Mouse (Mus musculus) myocyte (in vitro differentiated cells): Measurements from ENCODE around the gene Tnpo2. TPM values are rescaled to one million over a fixed set of nuclear protein-coding genes. Genes with fewer than 3 reads are reported as not detected.

ENCODE experiments used
- H3K27me3 ChIP-seq: one replicate; pipeline ENCODE4 v1.6.1; 2011; ENCODE audit not compliant: control insufficient read depth, insufficient read depth, insufficient read length
- H3K36me3 ChIP-seq: one replicate; pipeline ENCODE4 v1.6.1; 2011; ENCODE audit not compliant: control insufficient read depth, insufficient read depth
- H3K4me2 ChIP-seq: one replicate; pipeline ENCODE4 v1.6.1; 2011; ENCODE audit warnings: low read depth, control low read depth
- H3K4me3 ChIP-seq: one replicate; pipeline ENCODE4 v1.5.1; 2011; ENCODE audit warnings: mild to moderate bottlenecking, control low read depth, moderate library complexity
- H3K79me2 ChIP-seq: one replicate; pipeline ENCODE4 v1.6.1; 2011; ENCODE audit not compliant: control insufficient read depth, insufficient read depth
- H3ac ChIP-seq: one replicate; pipeline ENCODE4 v1.6.1; 2011; ENCODE audit not compliant: control insufficient read depth, insufficient read length
- CEBPB ChIP-seq: IDR thresholded peaks from 2 replicates; pipeline ENCODE4 v1.6.1; 2011; ENCODE audit warnings: mild to moderate bottlenecking, moderate library complexity; ENCODE audit not compliant: poor library complexity, insufficient read depth, severe bottlenecking
- E2F4 ChIP-seq: IDR thresholded peaks from one replicate; pipeline ENCODE4 v1.6.1; 2011; ENCODE audit warnings: mild to moderate bottlenecking, control low read depth, moderate library complexity; ENCODE audit not compliant: insufficient read depth
- MAX ChIP-seq: IDR thresholded peaks from one replicate; pipeline ENCODE4 v1.6.1; 2011; ENCODE audit warnings: low read depth, mild to moderate bottlenecking, control low read depth
- MYOD1 ChIP-seq, 3 experiments: IDR thresholded peaks; one replicate each; pipeline ENCODE4 v1.6.1; 2011; ENCODE audit warnings: control low read depth in 2 of 3, low read depth in 2 of 3, mild to moderate bottlenecking in 2 of 3, moderate library complexity in 1 of 3; ENCODE audit not compliant: insufficient read length in 2 of 3, control insufficient read depth in 1 of 3
- MYOG ChIP-seq, 3 experiments: IDR thresholded peaks; one replicate each; pipeline ENCODE4 v1.6.1; 2011; ENCODE audit warnings: control low read depth in 2 of 3, low read depth in 2 of 3, mild to moderate bottlenecking in 2 of 3; ENCODE audit not compliant: insufficient read length in 2 of 3, control insufficient read depth in 1 of 3, insufficient read depth in 1 of 3
- POLR2A ChIP-seq: IDR thresholded peaks from one replicate; pipeline ENCODE4 v1.6.1; 2011; ENCODE audit warnings: low read depth, mild to moderate bottlenecking, control low read depth, moderate library complexity; ENCODE audit not compliant: insufficient read length
- POLR2AphosphoS2 ChIP-seq: IDR thresholded peaks from one replicate; pipeline ENCODE4 v1.6.1; 2011; ENCODE audit warnings: low read depth, control low read depth; ENCODE audit not compliant: insufficient read length
- REST ChIP-seq: IDR thresholded peaks from one replicate; pipeline ENCODE4 v1.6.1; 2011; ENCODE audit warnings: mild to moderate bottlenecking, control low read depth, moderate library complexity; ENCODE audit not compliant: insufficient read depth, insufficient read length
- SRF ChIP-seq: IDR thresholded peaks from one replicate; pipeline ENCODE4 v1.6.1; 2011; ENCODE audit warnings: low read depth; ENCODE audit not compliant: control insufficient read depth, insufficient read length
- TCF12 ChIP-seq: IDR thresholded peaks from one replicate; pipeline ENCODE4 v1.6.1; 2011; ENCODE audit warnings: mild to moderate bottlenecking, control low read depth; ENCODE audit not compliant: poor library complexity, insufficient read depth, severe bottlenecking
- TCF3 ChIP-seq: IDR thresholded peaks from one replicate; pipeline ENCODE4 v1.6.1; 2011; ENCODE audit warnings: low read depth, control low read depth; ENCODE audit not compliant: insufficient read length
- USF1 ChIP-seq: IDR thresholded peaks from one replicate; pipeline ENCODE4 v1.6.1; 2011; ENCODE audit warnings: low read depth, mild to moderate bottlenecking, control low read depth, moderate library complexity
- polyA plus RNA-seq: library from polyadenylated mRNA; unstranded; fragments of >200 nt; fragmentation: generic; extraction: Trizol; gene quantifications from one replicate; pipeline ENCODE4 v1.2.1, GENCODE M21; 2012; ENCODE audit warnings: missing spikeins

The Tnpo2 gene
- polyA plus RNA-seq, 1 experiment, result 46.3 TPM

GRCm38 (mm10) chr8:85037681-85038531 lies 1.2 kb downstream of the Tnpo2 start:
- Histone ChIP-seq H3K4me2 (peak overlapping the region; percentile 70), H3ac (peak overlapping the region; percentile 42), H3K4me3 (peak overlapping the region; percentile 95), H3K27me3 (no peaks in the 10 kb centered on the region), H3K79me2 (peaks cover 50% of the 10 kb centered on the region), H3K36me3 (peaks cover 26% of the 10 kb centered on the region)
- peak; percentile 31 for TF ChIP-seq POLR2AphosphoS2
- TF ChIP-seq REST, result no peak
- TF ChIP-seq MYOD1 (IDR thresholded peaks at IDR 0.05; ENCODE audit: control insufficient read depth in 1 of 3, insufficient read length in 2 of 3, low read depth in 2 of 3), result no peak

GRCm38 (mm10) chr8:85043619-85044018 lies 6.9 kb downstream of the Tnpo2 start:
- no peaks in the 10 kb centered on the region for H3K27me3 ChIP-seq
- peaks cover 64% of the 10 kb centered on the region for H3K36me3 ChIP-seq
- no peak overlapping the region for H3K4me3 ChIP-seq
- no peak overlapping the region for H3K4me2 ChIP-seq
- H3ac ChIP-seq, result no peak overlapping the region
- peaks cover 46% of the 10 kb centered on the region for H3K79me2 ChIP-seq
- TF ChIP-seq SRF (no peak), POLR2A (no peak), TCF12 (no peak), REST (no peak), MYOD1 (IDR thresholded peaks at IDR 0.05; ENCODE audit: control insufficient read depth in 1 of 3, insufficient read length in 2 of 3, low read depth in 2 of 3) (no peak)

GRCm38 (mm10) chr8:85057367-85057766 lies 20.7 kb downstream of the Tnpo2 start:
- no peaks in the 10 kb centered on the region for H3K27me3 ChIP-seq
- no peak for TF ChIP-seq REST
- no peak for TF ChIP-seq POLR2A
- H3K4me2 ChIP-seq, result no peak overlapping the region
- peaks cover 7% of the 10 kb centered on the region for H3K36me3 ChIP-seq
- H3K4me3 ChIP-seq, result no peak overlapping the region
- H3ac ChIP-seq, result no peak overlapping the region
- H3K79me2 ChIP-seq, result no peaks in the 10 kb centered on the region

GRCm38 (mm10) chr8:85059879-85060616 lies 23.3 kb downstream of the Tnpo2 start, which contains the start of gene Fbxw9:
Fbxw9 (plus strand) TSS chr8:85060055.
- H3K79me2 ChIP-seq, result no peaks in the 10 kb centered on the region

GRCm38 (mm10) chr8:85062603-85063002 lies 25.9 kb downstream of the Tnpo2 start:
- H3K27me3 ChIP-seq, result no peaks in the 10 kb centered on the region
- no peak overlapping the region for H3K4me3 ChIP-seq
- TF ChIP-seq POLR2AphosphoS2, result no peak
- TF ChIP-seq SRF, result no peak
- TF ChIP-seq MAX, result no peak
- no peak for TF ChIP-seq MYOD1 (IDR thresholded peaks at IDR 0.05; ENCODE audit: control insufficient read depth in 1 of 3, insufficient read length in 2 of 3, low read depth in 2 of 3)
- no peak for TF ChIP-seq POLR2A
- no peak for TF ChIP-seq MYOG (IDR thresholded peaks at IDR 0.05; ENCODE audit: control insufficient read depth in 1 of 3, insufficient read depth in 1 of 3, insufficient read length in 2 of 3, low read depth in 2 of 3)
- no peak for TF ChIP-seq CEBPB
- TF ChIP-seq TCF3, result no peak
- TF ChIP-seq REST, result no peak
- no peak for TF ChIP-seq E2F4
- no peak overlapping the region for H3ac ChIP-seq
- H3K36me3 ChIP-seq, result no peaks in the 10 kb centered on the region
- no peaks in the 10 kb centered on the region for H3K79me2 ChIP-seq
- H3K4me2 ChIP-seq, result no peak overlapping the region

More at GRCm38 (mm10) chr8:85059879-85060616, 23.3 kb downstream of the Tnpo2 start, which contains the start of gene Fbxw9:
- Histone ChIP-seq H3K36me3 (no peaks in the 10 kb centered on the region), H3K4me2 (peak within 1 kb of the TSS; percentile 73), H3K27me3 (no peaks in the 10 kb centered on the region), H3ac (peak within 1 kb of the TSS; percentile 20), H3K4me3 (peak within 1 kb of the TSS; percentile 54)
- no peak for TF ChIP-seq TCF12
- TF ChIP-seq MYOG (IDR thresholded peaks at IDR 0.05; ENCODE audit: control insufficient read depth in 1 of 3, insufficient read depth in 1 of 3, insufficient read length in 2 of 3, low read depth in 2 of 3), result peak in 1 of 3 experiments; percentile 29
- TF ChIP-seq REST, result no peak
- TF ChIP-seq MYOD1 (IDR thresholded peaks at IDR 0.05; ENCODE audit: control insufficient read depth in 1 of 3, insufficient read length in 2 of 3, low read depth in 2 of 3), result peak in 1 of 3 experiments; percentile 3
- TF ChIP-seq CEBPB, result no peak
- peak; percentile 67 for TF ChIP-seq POLR2AphosphoS2
- TF ChIP-seq TCF3, result no peak
- no peak for TF ChIP-seq E2F4
- TF ChIP-seq POLR2A, result peak; percentile 28
- no peak for TF ChIP-seq USF1
- no peak for TF ChIP-seq SRF
- TF ChIP-seq MAX, result no peak
